Mouse (Mus musculus): ENCODE data around the gene Phf23.

Phf23 gene

GRCm38 (mm10) chr11:70019495-70020021 lies 24.0 kb downstream of the Phf23 start:
- in situ Hi-C loops (cut with MboI, MseI) = loop anchor here in 1 of 2 experiments (10.0 kb wide), 1 partner anchor 915 kb away; no protein-coding TSS in a partner anchor

DNA sequence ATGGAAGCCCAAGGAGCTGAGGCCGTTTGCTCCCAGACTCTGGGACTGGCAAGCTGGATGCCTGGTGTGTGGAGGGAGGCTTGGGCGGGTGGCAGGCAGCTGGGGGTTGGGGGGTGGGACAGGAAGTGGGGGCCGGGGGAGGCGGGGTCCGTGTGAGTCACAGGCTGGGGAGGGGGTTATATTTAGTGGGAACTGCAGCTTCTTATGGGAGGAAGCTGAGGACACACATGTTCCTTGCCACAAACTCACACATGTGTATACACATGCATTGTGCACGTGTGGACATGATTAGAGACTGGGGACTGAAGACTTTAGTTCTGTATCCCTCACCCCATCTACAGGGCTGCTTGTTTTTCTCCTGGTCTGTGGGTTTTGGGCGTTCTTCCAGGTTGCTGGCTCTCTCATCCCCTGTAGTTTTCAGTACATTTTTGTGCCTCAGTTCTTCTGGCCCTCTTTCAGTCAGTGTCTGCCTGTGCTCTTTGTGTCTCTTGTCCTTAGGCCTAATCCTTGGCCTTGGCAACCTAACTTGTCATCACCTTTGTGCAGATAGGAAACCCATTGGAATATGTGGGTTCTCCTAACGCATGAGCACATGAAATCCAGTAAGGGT lies 24.6 kb downstream of the Phf23 start:
- in situ Hi-C loops (cut with MboI, MseI) = no loop called here

DNA sequence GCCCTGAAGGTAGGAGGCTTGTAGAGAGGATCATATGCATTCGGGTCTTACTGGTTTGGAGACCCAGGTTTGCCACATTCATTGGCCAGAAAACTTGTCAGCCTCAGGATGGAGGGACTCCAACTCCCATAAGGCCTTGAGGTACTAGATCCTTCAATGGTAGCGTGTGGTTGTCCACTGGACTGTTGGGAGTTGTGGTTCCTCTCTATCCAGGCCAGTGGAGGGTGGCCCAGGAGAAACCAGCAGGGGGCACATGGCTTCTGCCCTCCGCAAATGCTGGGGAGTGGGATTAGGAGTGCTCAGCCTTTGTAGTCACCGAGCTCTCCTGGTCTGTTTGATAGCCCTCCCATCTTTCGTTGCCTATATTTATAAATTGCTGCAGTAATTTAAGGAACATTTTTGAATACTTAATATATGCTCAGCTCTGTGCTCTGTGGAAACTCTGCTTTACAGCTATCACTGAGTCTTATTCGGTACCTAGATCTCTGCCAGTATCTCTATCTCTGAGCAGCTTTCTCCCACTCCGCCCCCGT lies 25.2 kb downstream of the Phf23 start:
- in situ Hi-C loops (cut with MboI, MseI) = no loop called here

DNA sequence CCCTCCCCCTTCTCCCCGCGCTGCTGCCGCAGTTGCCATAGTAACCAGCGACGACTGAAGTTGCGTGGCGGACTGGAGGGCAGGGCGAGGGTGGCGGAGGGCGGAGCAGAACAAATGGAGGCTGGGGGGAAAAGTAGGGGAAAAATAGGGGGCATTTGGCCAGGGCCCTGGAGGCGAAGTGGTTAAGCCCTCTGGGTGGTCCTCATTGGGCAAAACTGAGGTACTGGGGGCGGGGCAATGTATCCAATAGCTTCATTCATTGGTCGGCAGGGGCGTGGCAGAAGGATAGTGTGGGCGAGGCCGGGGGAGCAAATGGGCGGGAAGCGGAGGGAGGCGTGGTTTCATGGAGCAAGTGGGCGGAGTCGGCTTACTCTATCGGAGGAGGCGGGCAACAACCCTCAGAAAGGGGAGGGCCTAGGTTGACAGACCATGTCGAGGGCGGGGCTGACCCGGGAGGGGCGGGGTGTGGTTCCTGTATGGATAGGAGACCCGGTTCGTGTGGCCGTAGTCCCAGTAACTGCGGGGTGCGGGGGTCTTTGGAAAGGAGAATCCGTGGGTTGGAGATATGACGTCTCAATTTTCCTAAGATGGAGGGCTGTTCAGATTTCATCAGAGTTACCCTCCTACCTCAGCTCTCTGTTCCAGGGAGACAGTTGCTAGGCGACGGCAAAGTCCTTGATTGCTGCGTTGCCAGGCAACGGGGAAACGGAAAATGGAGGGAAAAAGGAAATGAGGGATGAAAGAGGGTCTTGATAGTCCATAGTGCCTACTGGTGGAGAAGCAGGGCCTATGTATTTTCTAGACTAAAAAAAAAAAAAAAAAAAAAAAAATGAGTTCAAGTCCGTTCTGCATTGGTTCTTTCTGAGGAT lies 25.9 kb downstream of the Phf23 start:
- in situ Hi-C loops (cut with MboI, MseI) = no loop called here

DNA sequence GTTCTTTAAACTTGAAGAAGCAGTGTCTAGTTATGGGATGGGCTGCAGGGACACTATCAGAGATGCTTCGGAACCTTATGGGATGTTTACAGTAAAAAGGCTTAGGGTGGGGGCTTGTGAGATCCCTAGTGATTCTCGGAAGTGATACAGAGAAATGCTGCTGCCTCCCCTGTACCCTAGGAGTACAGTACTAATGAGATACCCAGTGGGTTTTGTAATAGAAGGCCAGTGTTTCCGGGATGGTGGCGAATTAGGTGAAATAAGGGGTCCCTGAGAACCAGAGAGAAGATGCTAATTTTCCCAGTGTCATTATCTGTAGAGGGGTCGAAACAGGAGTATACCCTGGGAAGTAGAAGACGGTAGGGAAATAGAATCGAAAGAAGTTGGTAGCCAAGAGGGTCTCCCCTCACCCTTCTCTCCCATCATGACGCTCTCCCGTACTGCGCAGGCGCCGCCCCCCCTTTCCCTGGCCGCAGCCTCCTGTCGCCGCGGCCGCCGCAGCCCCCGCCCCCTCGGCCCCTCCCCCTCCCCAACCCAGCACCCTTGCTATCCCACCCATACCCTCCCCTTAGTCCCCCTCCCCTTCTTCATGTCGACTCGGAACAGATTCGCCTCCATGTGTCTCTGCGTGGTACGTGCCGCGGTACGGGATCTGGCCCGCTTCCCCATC lies 28.0 kb downstream of the Phf23 start:
- in situ Hi-C loops (cut with MboI, MseI) = no loop called here

DNA sequence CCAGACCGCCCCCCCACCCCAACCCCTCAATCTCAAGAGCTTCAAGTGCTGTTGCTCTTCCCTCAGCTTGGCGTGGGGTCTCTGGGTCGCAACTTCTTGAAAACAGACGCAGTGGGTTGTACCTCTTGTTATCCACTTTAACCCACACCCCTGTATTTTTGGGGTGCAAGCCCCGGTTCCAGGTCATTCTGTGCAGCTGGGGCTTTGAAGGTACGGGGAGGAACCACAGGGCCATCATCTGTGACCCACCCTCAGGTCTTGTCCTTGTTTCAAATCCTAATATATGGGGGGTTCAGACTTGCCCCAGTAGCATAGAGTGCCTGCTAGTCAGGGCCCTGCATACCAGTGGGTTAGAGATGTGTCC lies 28.6 kb downstream of the Phf23 start:
- in situ Hi-C loops (cut with MboI, MseI) = no loop called here

- in situ Hi-C loops (cut with MboI, MseI) = no loop called here
These were observed 31.1 kb downstream of the Phf23 start for GRCm38 (mm10) chr11:70026689-70027088.

GRCm38 (mm10) chr11:70027397-70027796 lies 31.8 kb downstream of the Phf23 start:
- in situ Hi-C loops (cut with MboI, MseI) = no loop called here

GRCm38 (mm10) chr11:70028401-70029129 lies 33.0 kb downstream of the Phf23 start:
- in situ Hi-C loops (cut with MboI, MseI) = no loop called here

DNA sequence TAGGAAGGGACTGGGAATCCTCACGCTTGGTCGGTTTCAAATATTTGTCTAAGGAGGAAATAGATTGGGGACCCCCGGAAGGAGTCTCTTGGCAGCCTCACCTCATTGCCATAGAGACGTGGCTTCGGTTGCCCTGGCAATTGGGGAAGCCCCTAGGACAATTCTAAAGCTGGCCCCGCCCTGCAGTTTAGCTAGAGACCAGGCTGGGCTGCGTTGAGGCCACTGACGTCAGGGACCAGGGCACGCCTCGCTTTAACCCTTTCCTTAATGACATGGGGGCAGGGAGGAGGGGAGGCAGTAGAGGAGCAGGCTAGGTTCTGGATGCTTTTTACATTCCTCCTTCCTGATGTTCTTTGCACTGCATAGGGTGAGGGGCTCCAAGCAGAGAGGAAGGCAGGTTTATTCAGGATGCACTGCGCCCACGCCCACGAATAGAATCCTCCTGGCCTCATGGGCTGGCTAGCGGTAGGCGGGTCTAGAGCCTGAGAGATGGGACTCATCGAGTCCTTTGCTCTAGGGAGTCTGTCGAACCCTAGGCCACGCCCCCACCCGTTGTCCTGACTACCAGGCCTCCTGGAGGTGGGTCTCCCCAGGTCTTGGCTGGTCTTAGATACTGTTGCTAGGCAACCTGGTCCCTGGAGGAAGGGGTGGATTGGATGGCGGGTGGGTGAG lies 33.7 kb downstream of the Phf23 start:
- in situ Hi-C loops (cut with MboI, MseI) = no loop called here

DNA sequence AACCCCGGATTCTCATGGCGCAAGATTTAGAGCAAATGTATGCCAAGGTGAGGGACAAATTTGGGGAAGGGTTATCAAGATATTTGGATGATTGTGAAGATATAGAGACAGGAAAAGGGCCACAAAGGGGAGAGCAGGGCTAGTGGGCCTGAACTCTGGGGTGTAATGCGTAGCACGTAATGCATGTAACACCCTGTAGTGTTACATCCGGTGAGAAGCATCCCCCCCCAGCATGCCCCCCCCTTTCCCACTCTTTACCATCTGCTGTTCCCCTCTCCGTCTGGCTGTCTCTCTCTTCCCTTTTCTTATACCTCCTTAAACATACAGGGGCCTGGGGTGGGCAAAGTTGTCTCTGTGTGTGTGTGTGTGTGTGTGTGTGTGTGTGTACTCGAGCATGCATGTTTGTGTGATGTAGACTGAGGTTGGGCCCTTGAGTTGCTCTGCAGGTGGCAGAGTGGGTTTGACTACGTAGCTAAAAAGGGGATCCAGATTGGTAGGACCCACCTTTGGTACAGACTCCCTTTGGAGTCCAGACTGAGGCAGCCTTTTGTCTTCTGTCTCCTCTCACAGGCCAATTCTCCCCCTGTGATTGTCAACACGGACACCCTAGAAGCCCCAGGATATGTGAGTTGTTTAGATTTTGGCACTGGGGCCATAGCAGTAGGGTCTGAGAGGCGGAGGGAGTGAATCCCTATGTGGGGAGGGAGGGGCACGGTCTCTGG lies 34.4 kb downstream of the Phf23 start:
- in situ Hi-C loops (cut with MboI, MseI) = loop anchor here in 1 of 2 experiments (5.0 kb wide), 1 partner anchor 692 kb away; no protein-coding TSS in a partner anchor

GRCm38 (mm10) chr11:70030651-70031320 lies 35.2 kb downstream of the Phf23 start:
- in situ Hi-C loops (cut with MboI, MseI) = loop anchor here in 1 of 2 experiments (5.0 kb wide), 1 partner anchor 692 kb away; no protein-coding TSS in a partner anchor

DNA sequence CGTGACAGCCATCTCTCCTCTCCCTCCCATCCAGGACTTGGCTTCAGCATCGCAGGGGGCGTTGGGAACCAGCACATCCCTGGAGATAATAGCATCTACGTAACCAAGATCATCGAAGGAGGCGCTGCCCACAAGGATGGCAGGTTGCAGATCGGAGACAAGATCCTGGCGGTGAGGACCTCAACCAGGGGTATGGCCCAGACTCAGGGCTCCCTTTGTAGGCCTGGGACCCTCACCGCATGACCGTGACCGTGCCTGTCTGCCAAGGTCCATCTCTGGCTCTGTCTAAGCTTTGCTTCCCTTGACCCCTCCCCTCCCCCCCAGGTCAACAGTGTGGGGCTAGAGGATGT lies 35.7 kb downstream of the Phf23 start:
- in situ Hi-C loops (cut with MboI, MseI) = loop anchor here in 1 of 2 experiments (5.0 kb wide), 1 partner anchor 691 kb away; no protein-coding TSS in a partner anchor

GRCm38 (mm10) chr11:70038174-70038573 lies 42.6 kb downstream of the Phf23 start:
- in situ Hi-C loops (cut with MboI, MseI) = no loop called here

- in situ Hi-C loops (cut with MboI, MseI) = no loop called here
These were observed 44.1 kb downstream of the Phf23 start for GRCm38 (mm10) chr11:70039631-70040030.

DNA sequence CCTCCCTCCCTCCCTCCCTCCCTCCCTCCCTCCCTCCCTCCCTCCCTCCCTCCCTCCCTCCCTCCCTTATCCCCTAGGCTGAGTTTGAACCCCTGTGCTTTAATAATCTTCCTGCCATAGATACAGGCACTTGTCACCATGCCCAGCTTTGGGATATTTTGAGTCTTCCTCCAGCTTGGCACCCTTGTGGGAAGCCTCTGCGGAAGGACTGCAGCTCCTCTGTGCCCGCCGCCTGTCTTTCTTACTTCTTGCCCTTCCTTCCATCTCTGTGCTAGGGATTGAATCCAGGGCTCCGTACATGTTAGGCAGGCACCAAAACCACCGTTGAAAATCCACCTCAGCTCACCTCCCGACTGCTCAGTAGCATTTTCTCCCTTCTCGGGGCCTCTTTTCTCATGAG lies 44.6 kb downstream of the Phf23 start:
- in situ Hi-C loops (cut with MboI, MseI) = no loop called here

DNA sequence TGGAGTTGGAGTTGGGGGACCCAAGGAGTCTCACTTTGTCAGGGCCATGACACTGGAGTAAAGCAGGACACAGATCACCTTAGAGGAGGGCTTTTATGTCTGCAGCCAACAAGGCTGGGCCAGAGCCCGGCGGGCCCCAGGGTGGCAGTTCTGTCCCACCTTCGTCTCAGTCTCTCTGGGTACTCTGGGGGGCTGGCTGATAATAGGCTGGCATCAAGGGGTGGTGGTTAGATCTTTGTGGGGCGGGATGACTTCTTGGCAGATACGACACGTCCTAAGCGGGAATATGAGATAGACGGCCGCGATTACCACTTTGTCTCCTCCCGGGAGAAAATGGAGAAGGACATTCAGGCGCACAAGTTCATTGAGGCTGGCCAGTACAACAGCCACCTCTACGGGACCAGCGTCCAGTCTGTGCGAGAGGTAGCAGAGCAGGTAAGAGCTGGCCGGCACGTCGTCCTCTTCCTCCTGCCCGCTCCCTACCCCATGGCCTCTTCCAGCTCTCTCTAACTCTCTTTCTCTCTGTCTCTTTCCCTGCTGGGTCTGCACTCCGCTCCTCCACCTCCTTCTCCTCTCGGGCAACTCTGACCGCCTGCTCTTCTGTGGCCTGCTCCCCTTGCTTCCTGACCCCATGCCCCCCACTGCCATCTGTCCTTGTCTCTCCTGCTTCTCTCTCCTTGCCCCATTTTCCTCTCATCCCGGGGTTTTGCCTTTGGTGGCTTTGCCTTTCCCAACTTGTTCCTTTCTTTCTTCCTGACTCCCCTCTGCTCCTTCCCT lies 46.9 kb downstream of the Phf23 start:
- in situ Hi-C loops (cut with MboI, MseI) = no loop called here

- in situ Hi-C loops (cut with MboI, MseI) = no loop called here
These were observed 48.1 kb downstream of the Phf23 start for GRCm38 (mm10) chr11:70043665-70044064.

DNA sequence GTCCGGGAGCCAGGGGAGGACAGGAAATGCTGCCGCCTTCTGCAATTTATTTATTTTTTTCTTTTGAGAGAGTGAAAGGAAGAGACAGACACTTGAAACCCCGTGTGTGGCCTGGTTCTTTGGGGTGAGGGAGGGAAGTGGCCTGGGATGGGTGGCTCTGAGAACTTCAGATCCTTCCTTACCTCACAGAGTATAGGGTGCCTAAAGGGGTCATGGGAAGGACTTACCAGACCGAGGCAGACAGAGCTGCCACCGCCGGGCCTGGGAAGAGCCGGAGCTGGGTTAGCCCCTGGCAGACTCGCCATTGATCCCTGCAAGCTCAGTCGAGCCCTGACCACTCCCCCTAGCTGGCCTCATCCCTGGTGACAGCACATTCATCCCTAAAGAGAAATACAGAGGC lies 49.9 kb downstream of the Phf23 start:
- in situ Hi-C loops (cut with MboI, MseI) = no loop called here
